Mouse (Mus musculus): ENCODE data around the gene Arsg. TPM values are rescaled to one million over a fixed set of nuclear protein-coding genes. Genes with fewer than 3 reads are reported as not detected.

Gene Arsg
- total RNA-seq, 1 experiment from 2014 or later = 1.8 TPM

- ATAC-seq (replicated peaks; ENCODE audit: low read depth, poor library complexity, severe bottlenecking) = no peak
Measured at GRCm38 (mm10) chr11:109466987-109467386, 6.2 kb upstream of the Arsg start.

- no peak for ATAC-seq (replicated peaks; ENCODE audit: low read depth, poor library complexity, severe bottlenecking)
Measured at GRCm38 (mm10) chr11:109468133-109468532, 5.0 kb upstream of the Arsg start.

GRCm38 (mm10) chr11:109470170-109470569, 3.0 kb upstream of the Arsg start:
- no peak for ATAC-seq (replicated peaks; ENCODE audit: low read depth, poor library complexity, severe bottlenecking)

GRCm38 (mm10) chr11:109470921-109471861, 2.0 kb upstream of the Arsg start:
- ATAC-seq (replicated peaks; ENCODE audit: low read depth, poor library complexity, severe bottlenecking) = no peak

- ATAC-seq (replicated peaks; ENCODE audit: low read depth, poor library complexity, severe bottlenecking) = peak; percentile 18
Measured at GRCm38 (mm10) chr11:109472171-109472691, 943 bp upstream of the Arsg start.

GRCm38 (mm10) chr11:109472821-109473170, 378 bp upstream of the Arsg start:
- peak; percentile 16 for ATAC-seq (replicated peaks; ENCODE audit: low read depth, poor library complexity, severe bottlenecking)

- ATAC-seq (replicated peaks; ENCODE audit: low read depth, poor library complexity, severe bottlenecking) = 0 out of 2 replicates have a peak, but pooled peaks have one; percentile 6
Measured at GRCm38 (mm10) chr11:109474086-109474742, 1.0 kb downstream of the Arsg start.

- ATAC-seq (replicated peaks; ENCODE audit: low read depth, poor library complexity, severe bottlenecking) = no peak
Measured at GRCm38 (mm10) chr11:109474836-109475235, 1.7 kb downstream of the Arsg start.

GRCm38 (mm10) chr11:109475717-109476116, 2.5 kb downstream of the Arsg start:
- ATAC-seq (replicated peaks; ENCODE audit: low read depth, poor library complexity, severe bottlenecking) = no peak

GRCm38 (mm10) chr11:109476241-109476640, 3.1 kb downstream of the Arsg start:
- ATAC-seq (replicated peaks; ENCODE audit: low read depth, poor library complexity, severe bottlenecking) = no peak

GRCm38 (mm10) chr11:109476653-109477052, 3.5 kb downstream of the Arsg start:
- no peak for ATAC-seq (replicated peaks; ENCODE audit: low read depth, poor library complexity, severe bottlenecking)

GRCm38 (mm10) chr11:109477606-109478380, 4.6 kb downstream of the Arsg start:
- ATAC-seq (replicated peaks; ENCODE audit: low read depth, poor library complexity, severe bottlenecking) = no peak

GRCm38 (mm10) chr11:109479575-109480285, 6.6 kb downstream of the Arsg start:
- ATAC-seq (replicated peaks; ENCODE audit: low read depth, poor library complexity, severe bottlenecking) = peak; percentile 65

- peak; percentile 45 for ATAC-seq (replicated peaks; ENCODE audit: low read depth, poor library complexity, severe bottlenecking)
Measured at GRCm38 (mm10) chr11:109480440-109480839, 7.3 kb downstream of the Arsg start.

GRCm38 (mm10) chr11:109485398-109486045, 12.3 kb downstream of the Arsg start:
- no peak for ATAC-seq (replicated peaks; ENCODE audit: low read depth, poor library complexity, severe bottlenecking)

- ATAC-seq (replicated peaks; ENCODE audit: low read depth, poor library complexity, severe bottlenecking) = no peak
Measured at GRCm38 (mm10) chr11:109487111-109487510, 13.9 kb downstream of the Arsg start.

GRCm38 (mm10) chr11:109487991-109488684, 15.0 kb downstream of the Arsg start:
- peak; percentile 50 for ATAC-seq (replicated peaks; ENCODE audit: low read depth, poor library complexity, severe bottlenecking)

- no peak for ATAC-seq (replicated peaks; ENCODE audit: low read depth, poor library complexity, severe bottlenecking)
Measured at GRCm38 (mm10) chr11:109489763-109490162, 16.6 kb downstream of the Arsg start.

GRCm38 (mm10) chr11:109491844-109492243, 18.7 kb downstream of the Arsg start:
- no peak for ATAC-seq (replicated peaks; ENCODE audit: low read depth, poor library complexity, severe bottlenecking)

Measured in common myeloid progenitor, adult 5-6 weeks (primary cell).